Comparison of ENCODE assay signal across 1 mouse cellular context in the genomic region with DNA sequence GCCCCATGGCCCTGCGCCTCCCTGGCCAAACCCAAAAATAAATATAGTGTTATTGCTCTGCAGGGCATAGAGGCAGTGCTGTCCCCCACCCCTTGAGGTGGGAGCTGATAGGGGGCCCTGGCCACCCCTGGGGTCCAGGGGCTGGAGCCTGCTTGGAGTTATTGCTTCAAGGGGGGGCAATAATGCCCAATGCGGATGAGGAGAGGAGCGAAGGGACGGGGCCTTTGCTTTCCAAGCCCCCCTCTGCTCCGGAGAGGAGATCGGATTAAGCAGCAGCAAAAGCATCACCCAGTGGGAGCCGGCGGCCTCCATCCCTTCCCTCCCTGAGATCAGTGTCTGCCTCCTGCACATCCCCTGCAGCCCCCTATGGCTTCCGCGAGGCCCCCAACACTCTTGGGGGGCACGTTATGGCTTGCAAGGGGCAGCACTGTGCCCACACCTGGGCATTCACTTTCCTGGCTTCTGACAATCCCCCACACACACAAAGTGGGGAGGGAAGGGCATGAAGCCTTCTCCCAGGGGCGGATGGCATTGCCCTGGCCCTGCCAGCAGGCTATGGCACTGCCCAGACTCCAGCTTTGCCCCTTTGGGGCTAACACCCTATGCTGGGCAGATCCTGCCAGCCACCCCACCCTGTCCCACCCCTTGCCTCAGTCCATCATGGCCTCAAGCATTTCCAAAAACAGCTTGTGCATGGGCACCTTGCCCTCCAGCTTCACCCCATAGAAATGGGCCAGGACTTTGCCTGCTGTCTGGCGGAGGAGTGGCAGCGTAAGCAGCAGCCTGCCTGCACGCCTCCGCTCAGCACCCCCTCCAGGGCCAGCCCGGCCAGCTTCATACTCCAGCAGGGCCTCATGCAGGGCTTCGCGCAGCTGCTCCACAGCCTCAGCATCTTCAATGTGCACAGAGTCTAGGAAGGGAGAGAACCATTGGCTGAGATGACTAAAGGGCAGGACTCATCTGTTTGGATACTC.
TF ChIP-seq lines count a peak whose summit lies in the region.

No protein-coding gene starts in this region.

TF ChIP-seq in ES-E14, 5 proteins besides CTCF, POLR2A, EP300 and RAD21:
- TF ChIP-seq MAFK (IDR thresholded peaks at IDR 0.05; ENCODE audit: insufficient read depth, low read depth, low read length), result no peak
- TF ChIP-seq HCFC1 (IDR thresholded peaks at IDR 0.05; ENCODE audit: borderline replicate concordance, insufficient read depth, low read length), result no peak
- TF ChIP-seq ZNF384 (IDR thresholded peaks at IDR 0.05; ENCODE audit: low read depth, low read length), result no peak
- no peak for TF ChIP-seq CHD2 (IDR thresholded peaks at IDR 0.05; ENCODE audit: low read depth, low read length)
- TF ChIP-seq ZC3H11A (IDR thresholded peaks at IDR 0.05; ENCODE audit: borderline replicate concordance, low read depth, low read length), result no peak
TF ChIP-seq in ES-E14: peak in this region for 0.
